Mouse (Mus musculus): ENCODE data around the gene Abhd17b. TPM values are rescaled to one million over a fixed set of nuclear protein-coding genes. Genes with fewer than 3 reads are reported as not detected.
"Not testable (repeated sequence)": the region's sequence is repeated elsewhere in the genome, so short reads cannot be mapped to it uniquely, and the experiment has no call there.

The Abhd17b gene
- total RNA-seq (2021): 10 to 100 TPM; 18.3 to 19.3 TPM
- long read RNA-seq, experiment 1, transcript Abhd17b-201 (4 exons, 2,259 nt): major isoform, 24 of 26 reads
- long read RNA-seq, experiment 1, partial matches to known transcripts: 1 of 26 reads
- long read RNA-seq, experiment 1, other reads (novel, unspliced or antisense): 1 of 26 reads
- long read RNA-seq, experiment 2, transcript Abhd17b-201 (4 exons, 2,259 nt): major isoform, 30 of 34 reads
- long read RNA-seq, experiment 2, partial matches to known transcripts: 0 of 34 reads
- long read RNA-seq, experiment 2, other reads (novel, unspliced or antisense): 4 of 34 reads

- DNase-seq: peak; percentile 54
These were observed at the start of gene Abhd17b for GRCm38 (mm10) chr19:21653172-21653981. Gene Abhd17b, plus strand, starts transcription at chr19:21653185.

GRCm38 (mm10) chr19:21603836-21604235 is 49.1 kb upstream of the Abhd17b start:
- no peak for DNase-seq

GRCm38 (mm10) chr19:21605294-21605693 is 47.7 kb upstream of the Abhd17b start:
- DNase-seq: no peak

GRCm38 (mm10) chr19:21610240-21610639 is 42.7 kb upstream of the Abhd17b start:
- DNase-seq: no peak

- DNase-seq: no peak
These were observed 41.7 kb upstream of the Abhd17b start for GRCm38 (mm10) chr19:21611297-21611696.

GRCm38 (mm10) chr19:21611725-21612575 is 41.0 kb upstream of the Abhd17b start:
- no peak for DNase-seq

GRCm38 (mm10) chr19:21615801-21616200 is 37.2 kb upstream of the Abhd17b start:
- no peak for DNase-seq

GRCm38 (mm10) chr19:21623410-21624147 is 29.4 kb upstream of the Abhd17b start:
- no peak for DNase-seq

- DNase-seq: no peak
These were observed 28.8 kb upstream of the Abhd17b start for GRCm38 (mm10) chr19:21624148-21624535.

GRCm38 (mm10) chr19:21626271-21626988 is 26.6 kb upstream of the Abhd17b start:
- DNase-seq: no peak

- not testable (repeated sequence) for DNase-seq
These were observed 24.5 kb upstream of the Abhd17b start for GRCm38 (mm10) chr19:21628440-21628839.

- no peak for DNase-seq
These were observed 24.0 kb upstream of the Abhd17b start for GRCm38 (mm10) chr19:21629030-21629429.

GRCm38 (mm10) chr19:21629501-21629900 is 23.5 kb upstream of the Abhd17b start:
- DNase-seq: no peak

- no peak for DNase-seq
These were observed 22.2 kb upstream of the Abhd17b start for GRCm38 (mm10) chr19:21630656-21631331.

- DNase-seq: no peak
These were observed 17.6 kb upstream of the Abhd17b start for GRCm38 (mm10) chr19:21635406-21635805.

- DNase-seq: no peak
These were observed 16.1 kb upstream of the Abhd17b start for GRCm38 (mm10) chr19:21636907-21637306.

- no peak for DNase-seq
These were observed 15.3 kb upstream of the Abhd17b start for GRCm38 (mm10) chr19:21637672-21638071.

- no peak for DNase-seq
These were observed 9.1 kb upstream of the Abhd17b start for GRCm38 (mm10) chr19:21643935-21644334.

GRCm38 (mm10) chr19:21645301-21645700 is 7.7 kb upstream of the Abhd17b start:
- DNase-seq: no peak

GRCm38 (mm10) chr19:21646142-21646541 is 6.8 kb upstream of the Abhd17b start:
- DNase-seq: no peak

All from gastrocnemius, postnatal 25 days (tissue).